Mouse (Mus musculus) heart, postnatal 0 days (tissue): Measurements from ENCODE around the gene Lhfp.

Experiments used
- CTCF ChIP-seq: IDR thresholded peaks from 2 replicates; pipeline ENCODE4 v1.5.1; 2016; ENCODE audit warnings: antibody characterized with exemption, control low read depth, low read depth
- EP300 ChIP-seq: IDR thresholded peaks from 2 replicates; pipeline ENCODE4 v1.6.1; 2016; ENCODE audit warnings: antibody characterized with exemption, low read depth

GRCm38 (mm10) chr3:53046371-53046770, 5.0 kb downstream of the Lhfp start:
- TF ChIP-seq CTCF (no peak), EP300 (no peak)
